Mouse (Mus musculus): ENCODE data around the gene Pcnx4.
"Not testable (repeated sequence)": the region's sequence is repeated elsewhere in the genome, so short reads cannot be mapped to it uniquely, and the experiment has no call there.

The Pcnx4 gene

DNA sequence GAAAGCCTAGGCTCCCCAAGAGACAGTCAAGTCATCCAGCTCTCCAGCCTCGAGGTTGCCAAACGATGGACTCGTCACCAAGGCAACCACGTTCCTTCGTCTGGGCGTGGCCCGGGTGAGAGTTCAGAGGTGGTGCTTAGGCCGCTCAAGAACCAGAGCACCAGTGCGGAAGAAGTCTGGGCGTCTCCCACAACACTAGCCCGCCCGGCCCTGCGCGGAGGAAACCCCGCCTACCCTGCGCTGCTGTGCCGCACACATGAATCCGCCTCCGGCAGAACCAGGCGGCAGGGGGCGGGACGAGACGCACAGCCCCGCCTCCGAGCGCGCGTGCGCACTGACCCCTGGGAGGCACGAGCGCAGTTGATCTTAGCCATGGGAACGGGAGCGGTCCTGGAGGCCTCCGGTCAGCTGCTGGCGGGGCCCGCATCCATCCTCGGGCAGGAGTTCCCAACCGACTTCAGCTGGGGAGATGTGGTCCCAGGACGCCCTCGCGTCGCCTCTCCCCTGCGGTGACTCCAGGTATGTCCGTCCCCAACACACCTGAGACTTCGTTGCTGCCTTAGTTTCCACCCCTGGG, at the start of gene Pcnx4:
Gene Pcnx4 (plus strand): TSS at position 363 of the 577 bp plus-strand sequence.
- peak; percentile 96 for DNase-seq

DNA sequence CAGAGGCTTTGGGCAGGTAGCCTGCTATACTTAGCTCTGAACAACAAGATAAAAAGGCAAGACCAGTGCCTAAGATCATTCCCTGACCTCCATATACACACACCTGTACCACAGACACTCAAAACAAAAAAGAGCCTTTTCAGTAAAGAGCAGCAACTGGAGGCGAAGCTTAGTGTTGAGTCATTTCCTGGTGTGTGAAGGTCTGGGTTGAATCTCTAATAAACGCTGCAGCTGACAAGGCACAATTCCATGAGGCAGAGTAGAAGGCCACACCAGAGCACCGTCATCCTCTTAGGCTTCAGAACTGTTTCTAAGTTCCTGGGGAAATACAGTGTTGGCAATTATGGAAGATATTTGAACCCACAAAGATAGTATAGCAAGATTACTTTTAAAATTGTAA, 48.7 kb upstream of the Pcnx4 start:
- no peak for DNase-seq

DNA sequence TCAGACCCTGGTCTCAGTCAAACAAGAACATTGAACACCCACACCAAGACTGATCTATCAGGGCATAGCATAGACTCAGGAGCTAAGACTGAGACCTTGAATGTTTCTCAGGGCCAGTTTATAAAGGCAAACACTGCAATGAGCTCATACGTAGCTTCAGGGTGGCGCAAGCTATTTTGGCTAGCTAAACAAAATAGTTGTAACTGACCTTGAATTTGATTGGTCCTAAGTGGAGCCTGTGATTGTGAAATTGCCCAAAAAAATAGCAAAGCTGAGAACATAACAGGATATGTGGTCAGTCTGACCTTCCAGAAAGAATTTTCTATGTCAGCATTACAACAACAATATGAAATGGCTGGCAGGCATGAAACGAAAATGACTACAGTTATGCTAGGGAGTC, 46.2 kb upstream of the Pcnx4 start:
- no peak for DNase-seq

DNA sequence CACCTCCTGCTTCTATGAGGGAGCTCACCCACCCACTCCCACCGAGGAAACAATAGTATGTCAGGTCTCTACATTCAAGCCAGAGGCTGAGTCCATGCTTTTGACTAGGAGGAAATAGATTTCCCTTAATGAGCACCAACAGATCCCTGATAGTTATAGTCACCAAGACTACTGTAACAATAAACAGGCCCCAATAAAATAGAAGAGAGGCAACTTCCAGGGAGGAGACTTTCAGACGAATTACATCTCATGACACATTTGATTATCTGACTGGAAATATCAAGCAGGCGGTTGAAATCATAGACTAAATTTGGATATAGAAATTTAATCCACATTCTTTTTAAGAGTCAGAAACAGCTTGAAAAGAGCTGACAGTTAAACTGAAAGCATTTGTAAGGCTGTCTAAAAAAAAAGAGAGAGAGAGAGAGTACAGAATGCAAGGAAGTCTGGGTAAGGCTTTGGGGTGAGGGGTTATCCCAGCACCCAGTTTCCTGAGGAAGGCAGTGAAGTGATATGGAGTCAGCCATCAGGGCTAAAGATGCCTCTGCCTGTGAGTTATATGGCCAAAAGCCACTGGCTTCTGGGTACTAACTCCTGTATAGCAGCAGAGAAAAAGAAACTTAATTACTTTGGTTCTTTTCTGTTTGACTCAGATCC, 45.0 kb upstream of the Pcnx4 start:
- DNase-seq, result no peak

DNA sequence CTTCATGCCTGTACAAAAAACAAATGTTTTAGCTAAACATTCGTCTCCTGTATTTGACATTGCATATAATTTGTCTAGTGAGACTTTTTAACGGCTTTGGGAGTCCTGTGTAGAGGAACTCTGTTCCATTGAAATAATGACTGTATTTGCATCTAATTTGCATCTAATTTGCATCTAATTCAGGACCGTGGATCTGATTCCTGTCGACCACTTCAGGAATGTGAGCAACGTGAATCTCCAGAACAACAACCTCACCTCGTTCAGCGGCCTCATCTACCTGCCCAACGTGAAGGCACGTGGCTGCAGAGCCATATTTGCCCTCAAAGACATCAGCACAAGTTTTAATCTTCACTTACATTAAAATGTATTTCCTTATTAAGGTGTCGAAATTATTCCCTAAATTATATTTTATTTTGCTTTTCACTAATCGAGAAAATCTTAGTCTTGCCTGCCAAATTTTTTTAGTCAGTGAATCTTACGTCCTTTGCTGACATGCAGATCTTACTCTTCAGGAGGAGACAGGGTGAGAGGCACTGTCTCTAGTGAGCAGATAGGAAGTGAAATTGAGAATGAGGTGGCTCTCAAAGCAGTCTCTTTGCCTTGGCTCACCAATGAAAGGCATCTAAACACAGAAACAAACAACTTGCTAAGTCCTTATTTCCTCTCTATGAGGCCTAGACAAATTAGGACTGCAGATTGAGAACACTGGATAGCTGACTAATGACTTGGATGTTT, 39.1 kb upstream of the Pcnx4 start:
- DNase-seq, result no peak

DNA sequence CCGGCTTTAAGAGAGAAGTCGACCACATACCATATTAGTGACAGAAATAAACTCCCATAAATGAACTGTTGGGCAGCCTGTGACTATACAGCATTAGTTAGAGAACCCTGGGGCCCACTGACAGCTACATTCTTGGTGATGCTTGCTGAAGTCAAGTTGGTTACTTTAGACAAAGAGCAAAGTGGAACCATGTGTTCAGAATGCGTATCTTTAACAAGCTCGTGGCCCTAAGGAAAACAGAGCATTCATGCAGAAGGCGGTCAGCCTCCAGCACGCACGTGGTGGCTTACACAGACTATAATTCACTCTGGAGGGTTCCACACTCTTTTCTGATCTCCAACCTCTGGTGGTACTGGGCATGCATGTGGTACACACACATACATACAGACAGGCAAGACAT, 26.6 kb upstream of the Pcnx4 start:
- no peak for DNase-seq

DNA sequence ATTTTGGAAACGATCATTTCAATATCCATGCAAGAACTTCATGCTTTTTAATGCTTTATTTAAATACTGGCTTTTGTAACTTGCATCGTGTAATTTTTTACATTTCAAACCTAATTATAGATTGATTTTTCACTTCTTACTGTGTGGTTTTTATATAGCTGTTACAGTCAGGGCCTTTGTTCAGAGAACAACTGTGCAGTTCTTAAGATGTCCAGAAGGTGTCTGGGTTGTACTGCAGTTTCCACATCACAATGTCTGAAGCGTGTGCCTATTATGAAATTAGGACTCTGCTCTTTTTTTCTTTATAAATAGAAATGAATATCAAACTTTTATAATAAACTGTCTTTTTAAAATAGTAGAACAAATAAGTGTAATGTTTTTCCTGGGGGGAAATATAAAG, 20.7 kb upstream of the Pcnx4 start:
- no peak for DNase-seq

DNA sequence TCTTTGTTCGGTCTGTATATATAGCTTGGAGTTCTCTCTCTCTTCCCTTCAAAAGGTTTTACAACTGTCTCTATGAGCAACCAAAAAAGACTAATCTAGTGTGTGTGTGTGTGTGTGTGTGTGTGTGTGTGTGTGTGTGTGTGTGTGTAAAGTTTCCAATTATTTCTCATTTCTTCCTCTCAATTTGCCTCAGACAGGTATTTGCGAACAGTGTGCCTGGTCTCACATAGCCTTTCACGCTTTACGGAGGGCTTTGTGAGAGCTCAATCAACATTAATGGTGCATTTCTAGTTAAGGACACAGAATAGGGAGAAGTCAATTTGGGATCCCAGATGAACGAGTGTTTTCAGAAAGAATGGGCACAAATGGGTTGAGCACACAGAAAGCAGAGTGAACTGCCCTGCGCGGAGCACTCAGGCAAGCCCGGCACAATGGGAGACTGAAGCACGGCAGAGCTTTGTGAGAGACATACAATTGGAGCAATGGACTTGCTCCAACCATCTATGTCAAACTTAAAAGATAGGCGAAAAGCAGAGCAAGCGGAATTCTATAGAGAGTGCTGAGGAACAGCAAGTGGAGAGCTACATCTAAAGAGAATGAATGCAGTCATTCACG, 18.0 kb upstream of the Pcnx4 start:
- DNase-seq, result no peak

DNA sequence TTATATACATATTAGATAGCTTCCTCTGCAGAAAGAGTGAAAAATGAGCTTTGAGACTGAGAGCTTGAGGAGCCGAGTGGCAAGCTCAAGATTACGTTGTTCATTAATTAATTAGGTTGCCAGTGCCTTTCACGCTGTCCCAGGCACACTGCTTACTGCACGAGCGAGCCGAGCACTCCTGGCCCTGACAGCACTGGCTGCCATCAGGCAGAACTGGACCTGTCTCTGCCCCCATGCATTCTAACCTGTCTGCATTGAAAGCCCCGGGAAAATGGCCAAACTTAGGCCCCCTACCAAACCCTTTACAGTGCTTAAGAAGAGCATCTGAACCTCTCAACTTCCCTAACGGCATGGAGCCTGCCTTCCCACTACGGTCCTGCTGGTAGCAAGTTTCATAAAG, 16.8 kb upstream of the Pcnx4 start:
- no peak for DNase-seq

DNA sequence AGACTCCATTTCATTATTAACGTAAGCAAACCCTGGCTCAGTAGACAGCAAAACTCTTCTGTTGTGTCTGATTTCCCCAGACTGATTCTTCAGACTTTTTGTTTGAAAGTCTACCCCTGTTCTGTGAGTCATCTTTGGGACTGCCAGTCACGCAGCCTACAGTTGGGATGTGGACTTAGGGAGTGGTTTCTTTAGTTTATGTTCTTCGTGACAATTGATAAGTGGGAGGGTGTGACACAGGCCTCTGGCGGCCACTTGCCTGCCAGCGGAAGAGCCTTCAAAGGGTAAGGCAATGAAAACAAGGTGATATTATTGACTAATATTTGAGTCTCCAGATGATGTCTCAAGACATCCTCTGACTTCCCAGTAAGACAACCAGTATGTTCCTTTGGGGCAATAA, 16.3 kb upstream of the Pcnx4 start:
- DNase-seq, result no peak

DNA sequence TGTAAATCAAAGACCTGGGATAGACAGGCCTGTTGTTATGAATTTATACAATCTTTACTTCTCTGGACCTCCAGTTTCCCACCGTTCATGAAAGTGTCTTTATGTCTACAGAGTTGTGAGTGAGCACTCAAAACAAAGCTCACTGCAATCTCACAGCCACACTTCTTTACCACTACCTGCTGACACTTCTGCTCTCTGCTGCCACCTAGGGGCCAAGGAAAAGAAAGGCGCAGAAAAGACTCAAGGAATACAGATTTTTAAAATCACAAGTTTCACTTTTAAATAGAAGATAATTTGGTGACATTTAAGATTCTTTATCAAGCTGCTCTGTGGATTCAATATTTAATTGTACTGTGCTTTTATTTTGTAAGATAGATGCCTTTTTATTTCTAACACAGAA, 15.5 kb upstream of the Pcnx4 start:
- DNase-seq, result peak; percentile 57

DNA sequence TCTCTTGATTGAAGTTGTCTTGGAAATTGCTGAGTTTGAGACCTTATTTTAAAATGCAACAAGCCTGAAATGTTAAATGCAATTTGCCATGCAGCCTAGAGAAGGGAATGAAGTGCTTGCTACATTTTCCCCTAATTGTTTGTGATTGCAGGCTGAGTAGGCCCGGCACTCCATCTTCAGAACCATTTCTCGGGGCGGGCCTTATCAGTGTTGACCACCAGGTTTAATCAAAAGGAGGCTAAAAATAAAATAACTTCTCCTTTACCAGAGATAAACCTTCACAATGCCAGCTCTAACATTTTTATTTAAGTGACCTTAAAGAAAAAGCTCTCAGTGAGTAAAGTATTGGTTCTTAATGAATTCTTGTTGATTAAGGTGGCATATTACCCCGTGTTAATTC, 10.6 kb upstream of the Pcnx4 start:
- DNase-seq, result no peak

DNA sequence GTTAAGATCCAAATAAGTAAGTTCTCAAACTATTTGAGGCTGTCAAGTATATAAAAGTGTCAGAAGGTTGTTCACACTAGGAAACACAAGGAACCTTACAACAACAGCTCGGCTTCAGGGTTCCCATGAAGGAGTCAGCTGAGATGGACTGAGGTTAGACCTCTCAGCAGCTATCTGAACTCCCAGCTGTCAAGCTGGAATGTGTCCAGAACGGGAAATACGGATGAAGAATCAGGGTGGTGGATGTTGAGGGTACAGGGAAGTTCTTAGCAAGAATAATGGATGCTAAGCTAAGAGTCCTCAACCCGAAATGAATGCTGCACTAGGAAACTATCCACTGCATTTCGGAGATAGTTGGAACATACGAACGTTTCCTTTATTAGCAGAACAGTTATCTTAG, 3.9 kb upstream of the Pcnx4 start:
- no peak for DNase-seq

DNA sequence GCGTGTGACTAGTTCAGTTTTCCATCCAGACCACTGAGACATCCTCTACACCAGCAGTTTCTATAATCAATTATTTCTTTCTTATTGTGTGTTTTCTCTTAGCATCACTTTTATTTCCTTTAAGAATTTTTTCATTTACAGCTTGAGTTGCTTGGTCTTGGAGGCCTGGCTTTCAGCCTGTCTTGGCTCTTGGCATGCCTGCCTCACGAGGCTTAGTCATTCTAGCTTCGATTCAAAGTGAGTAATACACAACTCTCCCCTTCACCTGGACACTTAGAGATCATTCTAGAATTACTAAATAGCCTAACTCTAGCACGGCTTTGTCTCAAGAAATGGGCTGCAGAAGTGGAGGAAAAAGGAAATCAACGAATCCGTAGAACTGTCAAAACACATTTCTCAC, 2.2 kb upstream of the Pcnx4 start:
- no peak for DNase-seq

DNA sequence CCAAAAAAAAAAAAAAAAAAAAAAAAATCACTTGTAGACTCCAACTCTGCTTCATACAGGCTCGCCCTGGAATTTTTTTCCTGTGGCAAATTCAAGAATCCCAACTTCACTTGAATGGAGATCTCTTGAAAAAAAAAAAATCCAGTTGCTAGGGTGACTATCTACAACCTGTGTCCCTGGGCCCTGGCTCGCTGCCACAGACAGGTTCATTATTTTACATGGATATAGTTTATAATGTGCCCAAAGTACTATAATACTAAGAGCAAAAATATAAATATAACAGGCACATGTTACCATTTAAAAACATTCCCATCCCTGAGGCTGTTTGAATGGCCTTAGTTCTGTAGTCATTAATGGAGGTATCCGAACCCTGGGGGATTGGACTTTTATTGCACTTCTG, 584 bp upstream of the Pcnx4 start:
- DNase-seq, result no peak

DNA sequence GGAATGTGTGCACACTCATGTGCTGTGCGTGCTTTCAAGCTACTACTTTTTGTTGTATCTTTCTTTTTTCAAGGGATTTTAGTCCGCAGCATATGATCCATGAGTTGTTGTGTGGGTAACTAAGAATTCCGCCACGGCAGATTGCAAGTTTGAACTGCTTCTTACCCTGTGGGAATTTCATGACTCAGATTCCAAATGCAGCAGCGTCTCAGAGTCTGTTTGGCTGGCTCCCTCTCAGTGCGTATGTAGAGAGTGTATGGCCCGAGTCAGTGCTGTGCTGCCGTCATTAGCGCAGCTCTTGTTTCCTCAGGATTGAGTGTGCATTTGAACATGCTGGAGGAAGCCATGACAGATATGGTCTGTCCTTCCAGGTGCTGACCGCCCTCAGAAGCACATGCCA, 2.4 kb downstream of the Pcnx4 start:
- DNase-seq, result no peak

DNA sequence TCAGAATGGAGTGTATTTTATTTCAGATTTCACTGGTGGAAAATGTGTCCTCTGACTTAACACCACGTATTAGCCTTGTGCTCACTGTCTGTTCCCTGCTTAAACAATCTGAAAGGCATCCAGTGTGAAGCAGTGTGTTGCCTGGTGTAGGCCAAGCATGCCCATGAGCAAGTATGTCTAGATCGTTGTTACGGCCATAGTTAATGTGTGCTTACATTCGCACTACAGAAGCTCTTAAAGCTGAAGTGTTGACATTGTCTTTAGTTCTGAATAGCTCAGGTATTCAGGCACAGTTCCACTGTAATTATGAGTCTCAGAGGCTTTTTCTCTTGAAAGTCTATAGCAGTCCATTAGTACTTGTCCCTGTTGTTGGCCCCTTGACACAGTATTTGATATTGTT, 18.2 kb downstream of the Pcnx4 start:
- no peak for DNase-seq

DNA sequence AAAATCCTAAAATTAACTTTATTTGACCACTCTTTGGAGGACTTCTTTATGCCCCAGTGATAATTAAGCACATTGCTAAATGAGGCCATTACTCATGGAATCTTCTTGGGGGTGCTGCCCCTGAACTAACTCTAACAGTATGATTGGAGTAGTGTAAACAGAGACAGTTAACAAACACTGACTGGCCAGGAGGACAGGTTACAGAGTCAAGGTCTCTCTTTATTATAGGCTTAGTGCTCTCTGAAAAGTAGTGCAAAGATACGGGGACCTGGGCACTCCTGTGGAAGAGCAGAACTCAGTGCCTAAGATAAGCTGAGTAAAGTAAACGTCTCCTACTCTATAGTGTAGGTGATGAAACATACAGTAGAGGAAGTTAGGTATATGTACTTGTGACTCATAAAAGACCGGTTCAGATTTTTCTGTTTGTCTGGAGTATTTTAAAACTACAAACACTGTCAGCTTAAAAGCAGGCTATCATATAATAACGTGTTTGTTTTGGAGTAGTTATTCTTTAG, 28.2 kb downstream of the Pcnx4 start:
- DNase-seq, result no peak

DNA sequence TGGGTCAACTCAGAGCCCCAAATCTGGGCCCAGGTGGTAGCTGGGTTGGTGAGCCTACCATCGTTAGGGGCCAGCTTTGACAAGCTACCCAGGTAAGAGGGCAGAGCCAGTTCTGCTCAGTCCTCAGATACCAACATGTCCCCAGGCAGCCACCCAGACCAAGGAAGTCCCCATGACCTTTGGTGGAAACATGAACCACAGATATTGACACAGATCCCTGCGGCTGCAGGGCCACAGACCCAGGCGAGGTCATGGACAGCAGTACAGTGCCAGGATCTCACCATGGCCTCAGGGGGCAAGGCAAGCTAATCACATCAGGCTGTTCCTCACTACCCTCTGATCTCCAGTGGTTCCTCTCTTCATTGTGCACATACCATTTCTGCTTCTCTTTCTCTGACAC, 45.8 kb downstream of the Pcnx4 start:
- no peak for DNase-seq

DNA sequence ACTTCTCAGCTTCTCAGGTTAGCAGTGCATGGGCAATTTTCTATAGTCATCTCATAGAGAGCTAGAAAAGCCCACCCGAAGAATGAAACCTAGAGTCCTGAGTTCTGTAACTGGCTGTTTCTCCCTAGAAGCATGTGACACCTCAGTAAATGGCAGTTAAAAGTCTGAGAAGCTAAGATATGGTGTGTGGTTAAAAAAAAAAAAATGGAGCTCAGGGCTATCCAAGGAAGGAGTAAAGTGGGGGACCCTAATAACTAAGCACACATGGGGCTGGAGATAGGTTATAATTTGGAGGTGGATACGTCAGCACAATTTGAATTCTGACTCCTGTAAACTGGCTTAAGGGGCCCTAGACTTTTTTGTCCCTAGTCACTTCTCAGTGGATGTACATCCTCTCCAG, 46.9 kb downstream of the Pcnx4 start:
- DNase-seq, result no peak

DNA sequence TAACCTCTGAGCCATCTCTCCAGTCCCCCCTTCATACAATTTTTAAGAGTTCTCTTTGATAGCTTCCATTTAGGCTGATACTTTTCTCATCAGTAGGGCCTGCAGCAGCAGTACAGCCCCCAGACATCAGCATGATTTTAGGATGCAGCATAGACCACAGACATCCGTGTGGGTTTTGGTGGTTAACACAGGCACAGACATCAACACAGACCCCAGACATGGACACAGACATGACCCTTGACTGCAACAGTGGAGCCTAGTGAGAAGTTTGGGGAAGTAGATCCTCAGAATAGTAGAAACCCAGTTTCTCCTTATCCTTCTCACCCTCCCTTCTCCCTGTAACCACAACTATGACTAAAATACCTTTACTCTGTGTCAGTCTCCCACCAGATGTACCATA, 49.2 kb downstream of the Pcnx4 start:
- DNase-seq, result no peak

DNA sequence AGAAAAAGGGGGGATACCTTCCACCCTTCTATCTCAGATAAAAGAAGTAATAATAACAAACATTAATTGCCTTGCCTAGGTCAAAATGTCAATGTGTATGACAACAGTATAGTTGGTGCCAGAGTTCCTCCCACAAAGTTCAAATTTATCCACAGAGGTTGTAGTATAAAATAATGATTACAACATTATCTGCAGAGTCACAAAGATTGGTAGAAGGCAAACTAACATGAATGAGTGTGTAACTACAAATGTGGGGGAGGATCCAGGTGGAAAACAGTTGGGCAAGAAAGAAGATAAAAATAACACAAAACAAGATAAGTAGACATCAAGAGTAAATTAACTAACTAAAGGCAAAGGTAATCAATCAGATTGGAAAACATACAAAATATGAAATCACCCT, 56.8 kb downstream of the Pcnx4 start:
- DNase-seq, result no peak

DNA sequence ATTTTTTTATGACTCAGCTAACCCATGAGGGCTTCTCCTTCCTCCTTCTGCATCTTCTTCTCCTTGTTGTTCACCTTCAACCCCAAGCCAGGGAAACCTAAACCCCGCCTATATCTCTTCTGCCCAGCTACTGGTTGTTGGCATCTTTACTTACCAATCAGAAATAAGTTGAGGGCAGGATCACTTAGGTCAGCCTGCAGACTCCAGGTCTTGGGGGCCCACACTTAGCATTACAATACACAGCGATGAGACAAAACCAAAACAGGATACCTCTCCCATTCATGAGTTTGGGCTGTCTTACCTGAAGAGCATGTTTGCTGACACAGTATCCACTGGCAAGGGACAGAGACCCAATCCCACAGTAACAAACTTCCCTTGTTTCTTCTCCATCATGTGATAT, 57.8 kb downstream of the Pcnx4 start:
- DNase-seq, result no peak

DNA sequence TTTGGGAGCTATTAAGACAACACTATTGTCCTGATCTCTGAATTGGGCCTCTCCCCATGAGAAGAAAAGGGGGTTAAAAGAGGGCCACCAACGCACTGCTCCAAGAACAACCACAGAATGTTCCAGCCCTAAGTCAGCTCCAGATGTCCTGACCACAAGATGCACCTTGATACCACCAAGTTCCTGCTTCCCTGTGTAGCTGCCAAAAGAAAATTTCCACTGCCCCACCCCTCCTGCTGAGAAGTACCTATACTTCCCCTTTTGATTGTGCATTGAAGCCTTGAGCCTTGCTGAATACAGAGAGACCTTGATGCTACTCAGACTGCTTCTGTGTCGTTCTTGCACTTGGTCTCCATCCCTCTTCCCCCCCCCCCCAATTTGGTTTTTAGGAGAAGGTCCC, 62.5 kb downstream of the Pcnx4 start:
- not testable (repeated sequence) for DNase-seq

Data from thymus, postnatal 25 days (tissue).